Comparison of ENCODE assay signal across 2 mouse cellular contexts in the genomic region with DNA sequence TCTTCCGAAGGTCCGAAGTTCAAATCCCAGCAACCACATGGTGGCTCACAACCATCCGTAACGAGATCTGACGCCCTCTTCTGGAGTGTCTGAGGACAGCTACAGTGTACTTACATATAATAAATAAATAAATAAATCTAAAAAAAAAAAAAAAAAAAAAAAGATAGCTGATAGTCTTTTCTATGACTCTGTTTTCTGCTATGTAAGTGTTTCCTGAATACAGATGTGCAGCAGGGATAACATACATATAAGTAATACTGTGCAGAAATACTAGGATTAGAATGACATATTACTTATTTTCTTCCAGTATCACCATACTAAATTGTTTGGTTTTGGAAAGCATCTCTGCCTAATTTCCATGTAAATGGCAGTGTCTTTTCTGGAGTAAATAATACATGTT. TPM values are rescaled to one million over a fixed set of nuclear protein-coding genes. Genes with fewer than 3 reads are reported as not detected.
"Had no signal": no experiment of that assay in that cellular context is flagged by ENCODE, and none has a peak within 500 bp of the region (broad histone marks: within the 10 kb centered on the region; RNA-seq: fewer than 3 reads in every experiment).

No protein-coding gene starts in this region.

RNA-seq across cellular contexts. Expression of a gene that starts 50.8 kb away (rescaled TPM):
- total RNA-seq: common myeloid progenitor, adult 5-6 weeks; granulocyte monocyte progenitor cell, adult 5-6 weeks had no signal
